Mouse (Mus musculus) urinary bladder, postnatal 10 days (tissue): Measurements from ENCODE around the gene Apoc3.

Experiments
- DNase-seq: peaks from one replicate; pipeline ENCODE4 v3.0.0; 2022; ENCODE audit warnings: low spot score

Gene Apoc3

GRCm38 (mm10) chr9:46229573-46230449 is 5.6 kb downstream of the Apoc3 start:
- DNase-seq, result peak; percentile 41

- no peak for DNase-seq
Measured at GRCm38 (mm10) chr9:46228491-46228890, 6.9 kb downstream of the Apoc3 start, which contains the start of gene Apoa1. Gene Apoa1 (plus strand): TSS chr9:46228580.

GRCm38 (mm10) chr9:46227064-46227614 is 8.3 kb downstream of the Apoc3 start:
- no peak for DNase-seq

GRCm38 (mm10) chr9:46224945-46225660 is 10.3 kb downstream of the Apoc3 start:
- no peak for DNase-seq

- no peak for DNase-seq
Measured at GRCm38 (mm10) chr9:46224101-46224500, 11.3 kb downstream of the Apoc3 start.

GRCm38 (mm10) chr9:46223090-46223489 is 12.3 kb downstream of the Apoc3 start:
- no peak for DNase-seq

- no peak for DNase-seq
Measured at GRCm38 (mm10) chr9:46218176-46218575, 17.3 kb downstream of the Apoc3 start.

- no peak for DNase-seq
Measured at GRCm38 (mm10) chr9:46216744-46217470, 18.5 kb downstream of the Apoc3 start.

GRCm38 (mm10) chr9:46215338-46216322 is 19.8 kb downstream of the Apoc3 start:
- DNase-seq, result no peak

- DNase-seq, result no peak
Measured at GRCm38 (mm10) chr9:46214946-46215337, 20.5 kb downstream of the Apoc3 start.

GRCm38 (mm10) chr9:46214276-46214675 is 21.2 kb downstream of the Apoc3 start:
- DNase-seq, result no peak

- no peak for DNase-seq
Measured at GRCm38 (mm10) chr9:46210473-46210872, 25.0 kb downstream of the Apoc3 start.

- DNase-seq, result no peak
Measured at GRCm38 (mm10) chr9:46208401-46208974, 26.9 kb downstream of the Apoc3 start.

- DNase-seq, result no peak
Measured at GRCm38 (mm10) chr9:46207501-46207869, 28.0 kb downstream of the Apoc3 start.

GRCm38 (mm10) chr9:46206834-46207500 is 28.5 kb downstream of the Apoc3 start:
- no peak for DNase-seq

GRCm38 (mm10) chr9:46199609-46200008 is 35.8 kb downstream of the Apoc3 start:
- DNase-seq, result no peak

GRCm38 (mm10) chr9:46198936-46199335 is 36.5 kb downstream of the Apoc3 start:
- DNase-seq, result no peak

GRCm38 (mm10) chr9:46198461-46198860 is 37.0 kb downstream of the Apoc3 start:
- DNase-seq, result no peak

- DNase-seq, result no peak
Measured at GRCm38 (mm10) chr9:46196699-46197169, 38.7 kb downstream of the Apoc3 start.

- no peak for DNase-seq
Measured at GRCm38 (mm10) chr9:46194809-46195208, 40.6 kb downstream of the Apoc3 start.
